Mouse (Mus musculus) MEL (cell line): ENCODE measurements around the gene Sec16b. TPM values are rescaled to one million over a fixed set of nuclear protein-coding genes. Genes with fewer than 3 reads are reported as not detected.
A peak's percentile ranks its signal among the peaks of the same experiment; 100 is the strongest.

Experiments used
- DNase-seq: peaks from one replicate; pipeline ENCODE4 v3.0.0; 2011; ENCODE audit warnings: low read depth, low spot score
- H3K27ac ChIP-seq: 2 replicates; pipeline ENCODE4 v1.5.1; 2012; ENCODE audit warnings: low read depth, mild to moderate bottlenecking, control low read depth, low read length, moderate library complexity; ENCODE audit not compliant: control insufficient read depth
- H3K27me3 ChIP-seq, 2 experiments: fragments of 150-350 bp in 1 of 2; sonication (generic) in 1 of 2; 2 replicates each; pipeline ENCODE4 v1.6.1; 2012; ENCODE audit warnings: low read length in 2 of 2, mild to moderate bottlenecking in 2 of 2, improper control_type of control experiment in 1 of 2, moderate library complexity in 1 of 2; ENCODE audit not compliant: insufficient read depth in 2 of 2, control insufficient read depth in 1 of 2
- H3K36me3 ChIP-seq, 2 experiments: 2 replicates each; pipeline ENCODE4 v1.6.1; 2012 to 2014; ENCODE audit warnings: low read length in 2 of 2, improper control_type of control experiment in 1 of 2, inconsistent platforms in 1 of 2, mild to moderate bottlenecking in 1 of 2; ENCODE audit not compliant: insufficient read depth in 2 of 2, control insufficient read depth in 1 of 2
- H3K4me1 ChIP-seq, 2 experiments: fragments of 150-350 bp in 1 of 2; sonication (generic) in 1 of 2; 2 replicates each; pipeline ENCODE4 v1.6.1; 2012; ENCODE audit warnings: low read length in 2 of 2, improper control_type of control experiment in 1 of 2, mild to moderate bottlenecking in 1 of 2; ENCODE audit not compliant: insufficient read depth in 2 of 2, control insufficient read depth in 1 of 2
- H3K4me3 ChIP-seq, 2 experiments: fragments of 150-350 bp in 1 of 2; sonication (generic) in 1 of 2; 2 replicates each; pipeline ENCODE4 v1.5.1; 2012; ENCODE audit warnings: low read depth in 2 of 2, low read length in 2 of 2, mild to moderate bottlenecking in 2 of 2, moderate library complexity in 2 of 2, control low read depth in 1 of 2, improper control_type of control experiment in 1 of 2; ENCODE audit not compliant: control insufficient read depth in 1 of 2, insufficient read depth in 1 of 2
- H3K79me2 ChIP-seq: 2 replicates; pipeline ENCODE4 v1.6.1; 2012; ENCODE audit warnings: mild to moderate bottlenecking, low read length, moderate library complexity; ENCODE audit not compliant: control insufficient read depth, poor library complexity, insufficient read depth
- H3K9ac ChIP-seq: 2 replicates; pipeline ENCODE4 v1.6.1; 2012; ENCODE audit warnings: low read depth, mild to moderate bottlenecking, control low read depth, low read length, moderate library complexity; ENCODE audit not compliant: control insufficient read depth, poor library complexity, severe bottlenecking
- H3K9me3 ChIP-seq: fragments of 150-350 bp; sonication (generic); replicated peaks from 2 replicates; pipeline ENCODE4 v1.6.1; 2012; ENCODE audit warnings: mild to moderate bottlenecking, low read length, improper control_type of control experiment, moderate library complexity; ENCODE audit not compliant: insufficient read depth
- BHLHE40 ChIP-seq: IDR thresholded peaks from 2 replicates; pipeline ENCODE4 v1.6.1; 2012; ENCODE audit warnings: low read depth, mild to moderate bottlenecking, inconsistent platforms, low read length, improper control_type of control experiment, borderline replicate concordance
- CHD1 ChIP-seq: IDR thresholded peaks from 2 replicates; pipeline ENCODE4 v1.6.1; 2012; ENCODE audit warnings: low read depth, mild to moderate bottlenecking, inconsistent platforms, low read length, improper control_type of control experiment
- CHD2 ChIP-seq: IDR thresholded peaks from 2 replicates; pipeline ENCODE4 v1.6.1; 2011; ENCODE audit warnings: low read length, improper control_type of control experiment
- CTCF ChIP-seq, 3 experiments: IDR thresholded peaks in 2 of 3; conservative IDR thresholded peaks in 1 of 3; 2 replicates each; pipeline ENCODE4 v1.5.1; 2011 to 2012; ENCODE audit warnings: low read length in 3 of 3, low read depth in 2 of 3, mild to moderate bottlenecking in 2 of 3, improper control_type of control experiment in 1 of 3, inconsistent platforms in 1 of 3, mixed read lengths in 1 of 3, moderate library complexity in 1 of 3; ENCODE audit not compliant: control insufficient read depth in 1 of 3, insufficient read depth in 1 of 3, poor library complexity in 1 of 3, severe bottlenecking in 1 of 3
- E2F4 ChIP-seq: IDR thresholded peaks from 2 replicates; pipeline ENCODE4 v1.6.1; 2011; ENCODE audit warnings: low read depth, low read length, improper control_type of control experiment, borderline replicate concordance
- ELF1 ChIP-seq: IDR thresholded peaks from 2 replicates; pipeline ENCODE4 v1.6.1; 2014; ENCODE audit warnings: low read depth, mild to moderate bottlenecking, inconsistent platforms, low read length, improper control_type of control experiment, moderate library complexity
- EP300 ChIP-seq, 2 experiments: IDR thresholded peaks; 2 replicates each; pipeline ENCODE4 v1.6.1; 2011; ENCODE audit warnings: improper control_type of control experiment in 2 of 2, low read length in 2 of 2, low read depth in 1 of 2, mild to moderate bottlenecking in 1 of 2
- ETS1 ChIP-seq: IDR thresholded peaks from 2 replicates; pipeline ENCODE4 v1.6.1; 2012; ENCODE audit warnings: low read depth, mild to moderate bottlenecking, inconsistent platforms, low read length, improper control_type of control experiment, moderate library complexity
- GABPA ChIP-seq: IDR thresholded peaks from 2 replicates; pipeline ENCODE4 v1.6.1; 2012; ENCODE audit warnings: low read depth, mild to moderate bottlenecking, inconsistent platforms, low read length, improper control_type of control experiment, moderate library complexity
- GATA1 ChIP-seq: IDR thresholded peaks from 2 replicates; pipeline ENCODE4 v1.6.1; 2011; ENCODE audit warnings: low read depth, low read length, improper control_type of control experiment
- HCFC1 ChIP-seq: IDR thresholded peaks from 2 replicates; pipeline ENCODE4 v1.6.1; 2012; ENCODE audit warnings: low read depth, mild to moderate bottlenecking, inconsistent platforms, low read length, improper control_type of control experiment, moderate library complexity
- JUND ChIP-seq: IDR thresholded peaks from 2 replicates; pipeline ENCODE4 v1.6.1; 2011; ENCODE audit warnings: low read depth, mild to moderate bottlenecking, improper control_type of control experiment, low read length
- KAT2A ChIP-seq: conservative IDR thresholded peaks from 2 replicates; pipeline ENCODE4 v1.6.1; 2012; ENCODE audit warnings: low read depth, low read length, improper control_type of control experiment, inconsistent platforms
- MAZ ChIP-seq: IDR thresholded peaks from 2 replicates; pipeline ENCODE4 v1.6.1; 2012; ENCODE audit warnings: low read depth, mild to moderate bottlenecking, inconsistent platforms, low read length, improper control_type of control experiment
- MEF2A ChIP-seq: IDR thresholded peaks from 2 replicates; pipeline ENCODE4 v1.6.1; 2014; ENCODE audit warnings: low read depth, mild to moderate bottlenecking, inconsistent platforms, low read length, improper control_type of control experiment; ENCODE audit not compliant: poor library complexity, insufficient replicate concordance, severe bottlenecking; ENCODE audit errors: extremely low read depth
- MXI1 ChIP-seq: IDR thresholded peaks from 2 replicates; pipeline ENCODE4 v1.6.1; 2011; ENCODE audit warnings: mild to moderate bottlenecking, low read depth, low read length, improper control_type of control experiment
- MYB ChIP-seq: IDR thresholded peaks from 2 replicates; pipeline ENCODE4 v1.6.1; 2011; ENCODE audit warnings: mild to moderate bottlenecking, low read depth, low read length, improper control_type of control experiment
- MYC ChIP-seq: IDR thresholded peaks from 2 replicates; pipeline ENCODE4 v1.6.1; 2011; ENCODE audit warnings: low read depth, mild to moderate bottlenecking, low read length, improper control_type of control experiment, moderate library complexity
- NELFE ChIP-seq: IDR thresholded peaks from 2 replicates; pipeline ENCODE4 v1.6.1; 2011; ENCODE audit warnings: low read depth, low read length, improper control_type of control experiment
- NRF1 ChIP-seq: IDR thresholded peaks from 2 replicates; pipeline ENCODE4 v1.6.1; 2014; ENCODE audit warnings: low read depth, mild to moderate bottlenecking, inconsistent platforms, low read length, improper control_type of control experiment, moderate library complexity; ENCODE audit not compliant: poor library complexity, insufficient read depth, severe bottlenecking
- POLR2A ChIP-seq, 2 experiments: IDR thresholded peaks; 2 replicates each; pipeline ENCODE4 v1.6.1; 2011 to 2012; ENCODE audit warnings: low read length in 2 of 2, mild to moderate bottlenecking in 2 of 2, control low read depth in 1 of 2, improper control_type of control experiment in 1 of 2, low read depth in 1 of 2, moderate library complexity in 1 of 2; ENCODE audit not compliant: control insufficient read depth in 1 of 2, insufficient read depth in 1 of 2, poor library complexity in 1 of 2
- POLR2AphosphoS2 ChIP-seq: IDR thresholded peaks from 2 replicates; pipeline ENCODE4 v1.6.1; 2011; ENCODE audit warnings: low read length, improper control_type of control experiment
- POLR2AphosphoS5 ChIP-seq: IDR thresholded peaks from 2 replicates; pipeline ENCODE4 v1.6.1; 2012; ENCODE audit warnings: low read depth, borderline replicate concordance, mild to moderate bottlenecking, inconsistent platforms, low read length, moderate library complexity, mixed read lengths
- RAD21 ChIP-seq: IDR thresholded peaks from 2 replicates; pipeline ENCODE4 v1.6.1; 2011; ENCODE audit warnings: mild to moderate bottlenecking, low read depth, low read length, improper control_type of control experiment
- RCOR1 ChIP-seq: IDR thresholded peaks from 2 replicates; pipeline ENCODE4 v1.6.1; 2012; ENCODE audit warnings: low read depth, mild to moderate bottlenecking, inconsistent platforms, low read length, improper control_type of control experiment
- SIN3A ChIP-seq: IDR thresholded peaks from 2 replicates; pipeline ENCODE4 v1.6.1; 2012; ENCODE audit warnings: low read length, improper control_type of control experiment, inconsistent platforms
- SMC3 ChIP-seq: IDR thresholded peaks from 2 replicates; pipeline ENCODE4 v1.6.1; 2011; ENCODE audit warnings: low read depth, low read length, improper control_type of control experiment
- TAL1 ChIP-seq: IDR thresholded peaks from 2 replicates; pipeline ENCODE4 v1.6.1; 2012; ENCODE audit warnings: mild to moderate bottlenecking, inconsistent platforms, low read length, moderate library complexity, mixed read lengths
- TBP ChIP-seq: IDR thresholded peaks from 2 replicates; pipeline ENCODE4 v1.8.0; 2011; ENCODE audit warnings: low read depth, low read length, improper control_type of control experiment
- TCF12 ChIP-seq: IDR thresholded peaks from 2 replicates; pipeline ENCODE4 v1.6.1; 2014; ENCODE audit warnings: low read depth, mild to moderate bottlenecking, inconsistent platforms, low read length, improper control_type of control experiment, moderate library complexity
- UBTF ChIP-seq: IDR thresholded peaks from 2 replicates; pipeline ENCODE4 v1.6.1; 2012; ENCODE audit warnings: low read depth, mild to moderate bottlenecking, inconsistent platforms, low read length, improper control_type of control experiment, moderate library complexity, borderline replicate concordance; ENCODE audit not compliant: insufficient read depth
- USF1 ChIP-seq: IDR thresholded peaks from 2 replicates; pipeline ENCODE4 v1.6.1; 2014; ENCODE audit warnings: low read depth, mild to moderate bottlenecking, inconsistent platforms, low read length, improper control_type of control experiment, moderate library complexity
- USF2 ChIP-seq, 2 experiments: IDR thresholded peaks; 2 replicates each; pipeline ENCODE4 v1.6.1; 2011 to 2012; ENCODE audit warnings: improper control_type of control experiment in 2 of 2, low read length in 2 of 2, borderline replicate concordance in 1 of 2, inconsistent platforms in 1 of 2, low read depth in 1 of 2, mild to moderate bottlenecking in 1 of 2; ENCODE audit not compliant: insufficient read depth in 1 of 2
- ZC3H11A ChIP-seq: IDR thresholded peaks from 2 replicates; pipeline ENCODE4 v1.6.1; 2012; ENCODE audit warnings: low read depth, mild to moderate bottlenecking, inconsistent platforms, low read length, improper control_type of control experiment
- ZKSCAN1 ChIP-seq: IDR thresholded peaks from 2 replicates; pipeline ENCODE4 v1.6.1; 2012; ENCODE audit warnings: low read depth, mild to moderate bottlenecking, inconsistent platforms, low read length, improper control_type of control experiment, moderate library complexity
- ZMIZ1 ChIP-seq: IDR thresholded peaks from 2 replicates; pipeline ENCODE4 v1.6.1; 2012; ENCODE audit warnings: low read depth, mild to moderate bottlenecking, inconsistent platforms, low read length, improper control_type of control experiment, moderate library complexity
- ZNF384 ChIP-seq: IDR thresholded peaks from 2 replicates; pipeline ENCODE4 v1.6.1; 2012; ENCODE audit warnings: low read depth, mild to moderate bottlenecking, inconsistent platforms, low read length, improper control_type of control experiment
- polyA plus RNA-seq, 2 experiments: library from polyadenylated mRNA; stranded (reverse) in 1 of 2; unstranded in 1 of 2; fragments of >175 nt in 1 of 2; fragments of >200 nt in 1 of 2; gene quantifications; 2 replicates each; pipeline versions ENCODE4 v1.2.1 to v1.2.4; 2012; ENCODE audit warnings: low replicate concordance in 2 of 2, low read depth in 1 of 2; ENCODE audit not compliant: insufficient read length in 2 of 2, insufficient read depth in 1 of 2, missing spikeins in 1 of 2
- total RNA-seq: library from RNA; depleted of rRNA; stranded (reverse); fragments of 300-350 nt; gene quantifications from 2 replicates; pipeline ENCODE4 v1.2.3, GENCODE M21; 2012

Sec16b gene
- total and polyA plus RNA-seq, 3 experiments = 0.03 to 0.04 TPM; not detected in 1

- DNase-seq = peak; percentile 72
- peaks cover 0 to 6% of the 10 kb centered on the region in 2 experiments; a peak in 2 of 4 replicates for H3K36me3 ChIP-seq
- no peak overlapping the region for H3K9ac ChIP-seq
- no peak overlapping the region for H3K27ac ChIP-seq
- H3K4me3 ChIP-seq = peak overlapping the region; percentile 10 to 24; a peak in 1 of 4 replicates
- H3K9me3 ChIP-seq = no peaks in the 10 kb centered on the region
- no peaks in the 10 kb centered on the region for H3K79me2 ChIP-seq
- H3K4me1 ChIP-seq = peaks cover 5 to 7% of the 10 kb centered on the region in 2 experiments
- H3K27me3 ChIP-seq = no peaks in the 10 kb centered on the region
- TF ChIP-seq RAD21 (no peak), USF1 (no peak), E2F4 (no peak), ZC3H11A (no peak), ZNF384 (no peak), NELFE (no peak), UBTF (no peak), HCFC1 (no peak), MYB (no peak), RCOR1 (0 out of 2 replicates have a peak, but pooled peaks have one; percentile 30), KAT2A (no peak), CTCF (IDR thresholded peaks at IDR 0.05 in 2 of 3, conservative IDR thresholded peaks at IDR 0.05 in 1 of 3; ENCODE audit: control insufficient read depth in 1 of 3, insufficient read depth in 1 of 3, low read depth in 2 of 3, low read length in 3 of 3, poor library complexity in 1 of 3, severe bottlenecking in 1 of 3) (no peak), CHD2 (no peak), EP300 (IDR thresholded peaks at IDR 0.05; ENCODE audit: low read depth in 1 of 2, low read length in 2 of 2) (peak in 1 of 2 experiments; percentile 58; a peak in 2 of 4 replicates), MXI1 (no peak), TAL1 (no peak), BHLHE40 (no peak), MYC (no peak), SIN3A (no peak), MAZ (no peak), CHD1 (no peak), POLR2AphosphoS5 (no peak), TCF12 (no peak; the same call in 1 of the 2 replicates), ZKSCAN1 (no peak), USF2 (IDR thresholded peaks at IDR 0.05; ENCODE audit: borderline replicate concordance in 1 of 2, insufficient read depth in 1 of 2, low read depth in 1 of 2, low read length in 2 of 2) (no peak), ELF1 (no peak), MEF2A (no peak), GATA1 (peak; percentile 53; the same call in 1 of the 2 replicates), POLR2AphosphoS2 (no peak), GABPA (0 out of 2 replicates have a peak, but pooled peaks have one; percentile 64), ZMIZ1 (no peak), SMC3 (no peak), JUND (no peak), ETS1 (no peak; the same call in 1 of the 2 replicates), NRF1 (no peak), TBP (0 out of 2 replicates have a peak, but pooled peaks have one; percentile 12), POLR2A (IDR thresholded peaks at IDR 0.05; ENCODE audit: control insufficient read depth in 1 of 2, insufficient read depth in 1 of 2, low read depth in 1 of 2, low read length in 2 of 2, poor library complexity in 1 of 2) (no peak)
Measured at GRCm38 (mm10) chr1:157480090-157480489, 26.4 kb upstream of the Sec16b start.
